Mouse (Mus musculus) CD4-positive, CD25-positive, alpha-beta regulatory T cell, adult 2 months (primary cell): Measurements from ENCODE around the gene Ikzf1.

Source experiments
- DNase-seq: peaks from one replicate; pipeline ENCODE4 v3.0.0-alpha.2; 2012; ENCODE audit warnings: low read depth, low spot score

Ikzf1 gene

DNA sequence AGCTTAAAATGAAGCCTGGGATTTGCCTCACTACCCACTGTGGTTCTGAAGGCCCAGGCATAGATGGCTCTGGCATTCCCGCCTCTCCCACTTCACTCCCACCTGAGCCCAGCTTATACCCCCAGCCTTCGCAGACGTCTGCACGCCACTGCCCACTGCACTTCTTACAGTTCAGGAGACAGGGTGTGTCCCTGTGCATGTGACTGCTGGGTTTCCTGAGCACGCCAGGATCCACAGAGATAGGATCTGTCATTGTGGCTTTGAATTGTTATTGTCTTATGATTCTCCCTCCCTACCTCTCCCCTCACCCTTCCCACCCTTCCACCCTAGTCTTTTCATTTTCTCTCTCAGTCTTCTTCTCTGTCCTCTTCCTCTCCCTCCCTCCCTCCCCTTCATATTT, 34.9 kb downstream of the Ikzf1 start:
- peak; percentile 62 for DNase-seq

DNA sequence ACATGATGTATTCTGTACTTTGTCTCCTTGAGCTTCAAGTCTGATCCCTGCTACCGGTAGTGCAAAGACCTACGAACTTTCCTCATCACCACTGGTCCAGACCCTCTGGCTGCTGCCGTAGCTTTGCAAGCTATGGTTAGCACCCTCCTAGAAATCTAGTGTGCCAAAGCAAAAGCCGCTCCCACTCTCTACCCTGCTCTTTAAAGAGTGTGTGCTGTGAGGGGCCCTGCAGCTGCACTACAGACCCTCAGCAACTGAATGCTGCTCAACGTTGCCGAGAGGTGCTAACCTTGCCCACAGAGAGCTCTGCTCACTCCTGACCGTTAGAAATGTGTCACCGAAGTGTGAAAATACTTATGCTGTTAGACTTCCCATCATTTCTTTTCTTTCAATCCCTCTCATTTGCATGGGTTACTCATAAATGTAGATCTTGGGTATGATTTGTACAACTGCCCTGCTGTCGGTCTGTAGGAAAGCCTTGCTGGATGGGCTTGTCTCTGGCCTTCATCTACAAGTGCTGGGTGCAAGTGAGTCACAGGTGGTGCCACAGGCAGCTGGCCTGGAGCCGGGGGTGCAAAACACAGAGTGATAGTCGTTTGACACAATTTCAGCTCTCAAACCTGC, 40.6 kb downstream of the Ikzf1 start:
- peak; percentile 54 for DNase-seq

DNA sequence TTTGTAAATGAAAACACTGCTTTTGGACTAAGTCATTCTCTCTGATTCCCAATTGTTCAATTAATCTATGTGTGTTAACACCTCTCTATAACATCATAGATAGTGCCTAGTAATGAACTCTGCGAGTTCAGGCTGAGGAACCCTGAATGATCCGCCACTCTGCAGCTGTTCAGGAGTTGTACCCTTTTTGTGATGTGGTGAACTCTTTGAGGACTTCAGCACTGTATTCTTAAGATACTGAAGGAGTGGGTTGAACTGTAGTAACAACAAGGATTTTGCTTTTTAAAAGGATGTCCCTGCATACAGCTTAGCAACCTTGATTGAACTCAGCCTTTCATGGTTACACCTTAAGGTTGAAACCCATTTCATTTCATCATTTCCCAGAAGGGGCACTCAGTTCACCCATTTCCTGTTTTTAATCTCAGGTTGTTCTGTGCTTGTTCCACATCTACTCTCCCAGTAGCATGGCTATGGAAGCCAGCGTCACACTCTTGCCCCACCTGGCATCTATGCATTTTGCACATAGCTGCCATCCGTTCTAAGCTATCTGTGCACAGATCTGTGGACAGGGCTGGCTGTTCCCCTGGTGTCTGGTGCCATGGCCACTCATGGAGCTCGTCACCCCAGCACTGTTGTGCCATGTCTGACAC, 41.2 kb downstream of the Ikzf1 start:
- DNase-seq: peak; percentile 80

DNA sequence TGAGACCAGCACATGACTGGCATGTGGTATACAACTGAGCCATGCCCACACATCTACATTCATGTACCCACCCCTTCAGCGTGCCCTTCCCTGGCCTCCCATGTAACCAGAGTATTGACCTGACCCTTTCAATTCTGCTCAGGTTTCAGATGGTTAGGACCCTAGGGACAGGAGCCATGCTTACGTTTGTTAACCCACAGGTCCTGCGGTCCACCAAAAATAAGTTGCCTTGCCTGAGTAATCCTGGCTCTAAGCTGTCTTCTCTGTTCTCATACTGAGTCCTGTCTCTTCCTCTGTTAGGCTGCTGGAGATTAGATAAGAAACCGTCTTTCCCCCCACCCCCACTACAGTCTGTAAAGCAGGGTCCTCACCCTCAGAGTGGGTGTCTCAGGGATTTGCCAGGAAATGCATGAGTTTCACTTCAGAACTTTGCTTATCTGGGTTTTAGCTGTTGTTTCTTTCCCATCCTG, 42.0 kb downstream of the Ikzf1 start:
- DNase-seq: peak; percentile 38

DNA sequence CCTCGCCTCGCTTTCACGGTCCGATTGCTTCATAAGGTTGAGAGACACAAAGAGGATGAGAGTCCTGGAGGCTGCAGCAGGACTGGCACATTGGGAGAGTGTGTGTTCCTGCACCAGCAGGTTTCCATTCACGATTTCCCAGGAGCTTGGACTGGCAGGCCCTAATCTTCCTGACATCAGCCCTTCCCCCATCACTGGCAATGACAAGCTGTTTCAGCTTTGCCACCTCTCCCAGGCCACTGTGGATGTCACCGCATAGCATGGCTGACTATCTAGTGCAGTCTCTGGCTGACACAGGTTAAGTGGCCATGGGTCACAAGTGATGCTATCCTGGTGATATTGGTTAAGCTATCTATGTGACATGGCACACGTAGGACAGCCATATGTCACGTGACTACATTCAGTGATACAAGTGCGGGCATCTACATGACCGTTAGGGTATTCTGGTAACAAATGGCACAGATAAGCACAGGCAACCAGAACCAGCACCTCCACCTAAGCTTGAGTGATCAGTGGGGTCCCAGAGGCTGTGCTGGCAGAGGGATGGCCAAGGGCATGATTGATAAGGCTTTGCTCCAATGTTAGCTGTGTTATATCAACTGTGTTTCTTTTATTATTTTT, 43.2 kb downstream of the Ikzf1 start:
- no peak for DNase-seq

DNA sequence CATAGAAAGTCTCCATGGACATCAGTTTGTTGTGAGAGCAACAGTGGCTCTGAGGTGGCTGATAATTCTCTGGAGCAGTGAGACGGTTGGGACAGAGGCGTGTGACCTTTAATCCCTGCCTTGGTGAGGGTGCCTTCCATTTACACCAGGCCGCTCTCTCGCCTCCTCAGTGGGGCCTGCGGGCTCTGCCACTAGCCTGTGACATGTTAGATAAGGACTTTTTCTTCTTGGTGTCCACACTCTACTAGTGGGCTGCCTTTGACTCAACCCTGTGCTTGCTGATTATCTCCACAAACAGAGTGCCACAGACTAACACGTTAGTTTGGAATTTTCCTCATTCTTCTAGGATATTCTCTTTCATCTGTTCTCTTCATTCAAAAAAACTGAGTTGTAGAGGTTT, 44.4 kb downstream of the Ikzf1 start:
- DNase-seq: no peak

DNA sequence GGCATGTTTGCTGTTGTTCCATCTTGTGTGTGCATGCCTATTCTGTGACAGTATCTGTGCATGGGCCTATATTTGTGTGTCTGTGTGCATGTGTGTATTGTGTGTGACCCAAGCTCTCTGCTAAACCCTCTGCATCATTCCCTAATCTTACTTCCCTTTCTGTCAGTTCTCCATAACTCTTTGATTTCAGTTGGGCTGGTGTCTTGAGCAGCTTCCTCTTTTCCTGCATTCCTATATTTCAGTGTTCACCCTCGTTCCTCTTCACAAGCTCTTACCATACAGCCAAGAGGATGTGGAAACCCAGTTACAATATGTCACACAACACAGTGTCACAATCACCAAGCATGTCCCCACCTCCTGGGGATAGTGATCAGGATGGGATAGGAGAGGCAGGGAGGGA, 45.3 kb downstream of the Ikzf1 start:
- DNase-seq: no peak

DNA sequence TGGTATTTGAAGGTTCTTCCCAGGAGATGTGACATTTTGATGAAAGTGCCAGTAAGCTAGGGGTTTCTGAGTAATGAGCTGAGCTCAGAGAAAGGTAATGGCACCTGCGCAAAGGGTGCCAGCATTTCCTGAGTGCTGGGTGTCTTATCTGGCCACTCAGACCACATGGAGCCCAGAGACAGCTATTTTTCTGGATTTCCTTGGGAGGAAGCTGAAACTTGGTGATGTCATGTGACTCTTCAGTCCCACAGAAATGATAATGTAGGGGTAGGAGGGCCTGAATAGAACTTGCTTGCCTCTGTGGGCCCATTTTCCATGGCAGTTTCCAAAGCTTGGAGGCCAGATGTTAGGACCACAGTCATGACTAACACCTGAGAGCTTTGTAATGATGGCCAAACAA, 46.9 kb downstream of the Ikzf1 start:
- no peak for DNase-seq

DNA sequence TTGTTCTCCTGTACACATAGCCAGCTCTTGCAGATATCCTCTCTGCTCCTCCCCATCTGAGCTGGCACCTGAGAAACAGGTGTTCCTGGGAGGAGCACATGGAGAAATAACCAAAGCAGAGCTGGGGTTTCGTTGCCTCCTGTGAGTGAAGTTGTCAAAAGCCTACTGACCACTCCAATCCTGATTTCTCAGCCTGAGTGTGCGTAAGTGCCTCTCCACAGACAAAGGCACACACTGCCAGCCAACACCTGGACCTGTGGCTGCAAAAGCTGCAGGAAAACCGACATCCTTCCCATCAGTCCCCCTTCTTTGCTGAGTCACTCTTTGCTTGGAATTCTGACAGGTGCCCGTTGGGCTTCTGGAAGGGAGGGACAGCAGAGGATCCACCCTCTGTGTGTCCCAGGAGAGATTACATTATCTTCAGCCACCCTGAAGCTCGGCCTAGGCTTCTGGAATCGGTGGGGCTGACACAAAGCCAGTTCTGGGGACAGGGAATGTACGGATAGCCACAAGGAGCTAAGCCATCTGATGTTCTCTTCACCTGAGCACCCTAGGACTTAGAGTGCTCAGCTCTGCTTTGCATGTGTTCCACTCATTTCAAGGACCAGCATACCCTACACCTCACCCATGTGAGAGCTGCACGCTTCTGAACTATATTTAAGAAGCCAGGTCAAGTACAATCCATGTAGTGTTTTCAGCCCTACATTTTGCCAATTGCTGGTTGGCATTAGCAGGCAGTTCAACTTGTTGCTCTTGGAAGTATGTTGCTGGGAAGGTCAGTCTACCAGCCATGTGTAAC, 48.4 kb downstream of the Ikzf1 start:
- no peak for DNase-seq

DNA sequence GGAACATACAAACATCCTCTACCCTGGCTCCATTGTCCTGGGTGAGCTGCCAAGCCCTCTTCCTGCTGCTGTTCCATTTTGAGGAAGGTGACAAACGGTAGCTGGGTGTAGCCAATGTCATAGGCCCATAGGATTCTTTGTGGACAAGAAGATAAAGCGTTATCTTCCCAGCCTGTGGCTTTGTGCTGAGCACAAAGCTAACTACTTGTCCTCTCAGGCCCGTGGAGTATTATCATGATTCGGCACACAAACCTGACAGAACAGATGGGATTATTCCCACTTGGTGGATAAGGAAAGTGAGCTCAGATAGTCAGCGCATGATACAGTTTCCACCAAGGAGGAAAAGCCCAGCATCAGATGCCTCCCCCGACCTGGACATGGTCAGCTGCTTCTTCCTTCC, 50.4 kb downstream of the Ikzf1 start:
- no peak for DNase-seq

DNA sequence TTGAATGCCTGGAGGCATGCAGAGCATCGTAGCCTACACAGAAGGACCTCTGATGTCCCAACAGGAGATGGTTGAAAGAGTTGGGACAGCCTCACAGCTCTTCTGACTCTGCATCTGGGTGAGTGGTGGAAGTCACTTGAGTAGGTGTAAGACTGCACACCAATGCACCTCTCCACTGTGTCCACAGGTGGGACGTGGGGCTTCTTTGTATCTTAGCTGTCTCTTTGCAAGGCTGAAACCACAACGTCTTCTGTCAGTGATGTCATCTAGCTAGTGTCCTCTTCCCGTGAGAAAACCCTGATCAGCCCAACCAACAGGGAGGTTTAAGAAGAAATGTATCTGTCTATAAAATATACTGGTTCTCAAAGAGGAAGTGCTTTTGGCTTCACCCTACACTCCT, 52.1 kb downstream of the Ikzf1 start:
- DNase-seq: peak; percentile 64

DNA sequence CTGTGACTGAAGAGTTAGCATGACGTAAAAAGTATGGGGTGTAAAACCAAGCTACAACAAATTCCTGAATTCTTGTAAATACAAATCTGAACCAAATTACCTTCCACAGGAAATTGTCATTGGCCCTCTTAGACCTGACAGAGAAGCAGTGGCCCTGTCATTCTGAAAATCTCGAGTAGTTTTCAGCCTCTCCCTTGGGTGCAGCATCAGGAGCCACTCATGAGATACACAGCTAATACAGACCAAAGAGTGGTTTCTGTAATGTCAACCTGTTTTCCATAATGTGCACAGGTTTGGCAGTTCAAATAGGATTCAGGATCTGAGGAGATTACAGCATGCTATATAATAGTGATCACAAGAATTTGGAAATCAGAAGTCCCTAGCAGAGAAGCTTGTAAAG, 52.8 kb downstream of the Ikzf1 start:
- no peak for DNase-seq

DNA sequence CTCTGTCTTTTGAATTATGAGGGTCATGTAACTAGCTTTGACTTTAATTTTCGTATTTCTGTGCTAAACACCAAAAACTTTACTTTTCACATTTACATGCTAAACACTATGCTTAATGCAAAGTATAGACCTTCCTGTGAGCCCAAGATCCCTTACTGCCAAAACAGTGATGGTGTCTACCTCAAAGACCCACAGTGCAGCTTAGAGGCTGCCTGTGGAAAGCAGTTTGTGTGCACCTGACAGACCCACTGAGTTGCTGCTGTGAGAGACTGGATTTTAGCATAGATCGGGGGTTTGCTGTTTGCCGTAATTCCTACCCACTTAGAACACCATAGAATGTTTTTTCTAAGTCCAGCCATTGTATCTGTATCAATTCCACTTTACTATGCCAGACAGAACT, 54.3 kb downstream of the Ikzf1 start:
- no peak for DNase-seq

DNA sequence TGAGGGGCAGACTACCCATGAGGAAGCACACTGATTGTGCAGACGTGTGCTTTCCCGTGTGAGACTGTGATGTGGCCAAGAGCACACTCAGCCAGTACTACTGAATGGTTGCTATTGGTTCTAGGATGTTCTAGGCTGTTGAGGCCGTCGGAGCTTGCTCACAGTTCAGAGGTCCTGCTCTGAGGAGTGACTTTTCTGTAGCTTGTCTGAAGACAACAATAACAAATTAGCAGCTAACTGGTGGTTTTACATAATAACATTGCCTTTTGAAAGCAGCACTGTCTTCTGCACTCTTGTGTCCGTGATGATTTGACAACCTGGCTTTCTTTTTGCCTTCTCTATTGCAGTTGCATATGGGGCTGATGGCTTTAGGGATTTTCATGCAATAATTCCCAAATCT, 55.8 kb downstream of the Ikzf1 start:
- peak; percentile 52 for DNase-seq

DNA sequence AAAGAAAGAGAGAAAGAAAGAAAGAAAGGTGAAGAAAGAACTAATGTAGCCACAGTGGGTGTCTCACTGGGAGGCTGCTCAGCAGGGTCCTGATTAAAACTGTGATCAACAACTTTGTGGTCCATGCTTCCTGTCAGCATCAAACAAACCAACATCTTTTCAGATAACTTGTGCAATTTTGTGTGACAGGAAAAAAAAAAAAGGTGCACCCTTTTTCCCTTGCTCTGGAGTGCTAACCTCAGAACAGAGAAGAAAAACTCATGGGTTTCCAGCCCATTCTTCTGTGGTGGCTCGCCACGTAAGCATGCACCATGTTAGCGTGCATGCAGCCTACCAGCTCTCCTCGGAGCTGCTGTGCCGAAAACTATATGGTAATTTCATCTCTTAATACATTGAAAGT, 56.8 kb downstream of the Ikzf1 start:
- peak; percentile 64 for DNase-seq

DNA sequence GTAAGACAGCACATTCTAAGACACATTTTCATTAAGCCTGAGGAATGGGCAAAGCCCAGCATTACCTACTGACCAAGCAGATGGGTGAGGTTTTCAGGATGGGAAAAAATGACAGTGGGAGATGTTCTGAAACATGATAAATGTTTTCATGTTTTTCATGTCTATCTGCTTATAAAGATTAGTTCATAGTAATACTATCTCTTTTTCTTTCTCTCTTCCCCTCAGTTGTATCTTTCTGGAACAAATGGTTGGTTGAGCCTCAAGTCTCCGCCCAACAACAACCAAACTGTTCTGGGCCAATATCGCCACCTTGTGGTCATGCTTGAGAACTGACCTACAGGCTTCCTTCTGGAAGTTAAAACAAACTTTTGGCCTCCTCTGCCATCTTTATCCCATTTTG, 57.8 kb downstream of the Ikzf1 start:
- DNase-seq: peak; percentile 91

DNA sequence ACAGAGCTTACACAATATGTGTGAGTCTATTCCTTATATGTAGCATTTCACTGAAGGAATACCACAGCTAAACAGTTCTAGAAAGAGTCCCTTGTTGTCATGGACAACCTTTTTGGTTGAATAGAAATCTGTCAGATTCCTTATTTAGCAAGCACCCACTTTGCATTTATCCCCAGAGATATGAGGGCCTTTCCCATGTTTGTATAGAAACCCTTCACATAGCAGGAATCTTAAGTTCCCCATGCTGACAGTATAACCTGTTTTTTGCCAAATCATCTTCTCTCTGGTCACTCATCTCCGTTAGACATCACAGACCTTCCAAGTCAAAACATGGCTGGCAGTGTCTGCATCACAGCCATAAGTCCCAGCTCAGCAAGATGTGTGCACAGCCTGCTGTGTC, 59.4 kb downstream of the Ikzf1 start:
- DNase-seq: no peak

DNA sequence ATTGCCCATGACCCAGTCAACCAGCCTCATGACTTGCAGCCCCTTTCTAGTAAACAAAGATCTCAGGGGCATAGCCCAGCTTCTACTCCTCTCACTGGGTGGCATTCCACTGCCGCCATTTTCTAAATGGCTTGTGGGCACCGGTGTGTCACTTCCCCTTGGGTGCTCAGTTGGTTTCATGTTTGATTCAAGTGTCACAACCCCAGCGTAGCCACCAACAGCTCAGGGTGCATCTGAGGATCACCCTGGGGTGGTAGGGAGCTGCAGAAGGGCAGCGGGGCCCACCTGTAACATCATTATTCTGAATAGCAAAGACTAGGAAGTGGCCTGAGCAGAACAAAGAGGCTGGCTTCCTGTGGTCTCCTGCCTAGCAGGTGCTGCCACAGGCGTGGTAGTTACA, 66.3 kb downstream of the Ikzf1 start:
- no peak for DNase-seq

DNA sequence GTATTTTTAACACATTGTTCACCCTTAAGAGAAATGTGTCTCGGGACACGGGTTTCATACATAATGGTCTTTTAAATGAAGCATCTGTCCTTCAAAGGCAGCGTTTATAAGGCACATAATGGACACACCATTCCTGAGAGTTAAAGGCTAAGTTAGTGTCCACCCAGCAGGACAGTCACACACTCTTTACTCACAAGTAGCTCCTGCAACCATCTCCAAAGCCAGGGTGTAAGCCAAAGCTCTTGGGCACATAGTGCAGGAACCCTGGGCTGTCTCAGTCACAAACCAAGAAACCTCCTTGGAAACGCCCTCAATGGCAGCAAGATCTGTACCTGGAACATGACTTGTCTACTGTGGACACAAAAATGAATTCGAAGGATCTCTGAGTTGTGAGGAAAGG, 68.1 kb downstream of the Ikzf1 start:
- DNase-seq: no peak

DNA sequence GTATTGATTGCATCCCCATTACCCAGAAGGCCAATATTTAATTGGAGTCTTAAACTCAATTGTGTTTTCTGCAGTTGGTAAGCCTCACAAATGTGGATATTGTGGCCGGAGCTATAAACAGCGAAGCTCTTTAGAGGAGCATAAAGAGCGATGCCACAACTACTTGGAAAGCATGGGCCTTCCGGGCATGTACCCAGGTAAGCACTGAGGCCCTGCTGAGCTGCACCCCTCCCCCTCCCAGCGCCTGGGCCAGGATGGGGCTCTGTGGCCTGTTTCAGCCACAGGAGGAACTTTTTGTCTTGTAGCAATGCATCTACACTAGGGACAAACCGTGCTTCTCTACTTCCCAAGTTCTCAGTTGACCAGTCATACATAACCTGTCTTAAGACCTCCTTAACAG, 73.3 kb downstream of the Ikzf1 start:
- no peak for DNase-seq

DNA sequence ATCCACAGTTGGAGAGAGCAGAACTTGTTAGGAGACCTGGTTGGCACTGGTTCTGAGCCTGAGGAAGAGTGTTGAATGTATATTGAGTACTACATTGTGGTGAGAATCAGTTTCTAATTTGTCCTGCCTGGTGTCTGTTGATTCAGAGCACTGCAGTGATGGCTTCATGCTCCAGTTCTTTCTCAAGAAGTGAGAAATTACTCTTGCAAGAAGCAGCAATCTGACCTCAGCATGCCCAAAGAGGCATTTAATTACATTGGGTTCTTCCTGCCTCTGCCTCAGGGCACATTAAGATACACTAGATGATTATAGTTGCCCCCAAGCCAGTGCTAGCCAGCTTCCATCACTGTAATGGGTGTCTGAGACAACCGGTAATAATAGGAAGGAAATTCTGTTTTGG, 74.1 kb downstream of the Ikzf1 start:
- no peak for DNase-seq

DNA sequence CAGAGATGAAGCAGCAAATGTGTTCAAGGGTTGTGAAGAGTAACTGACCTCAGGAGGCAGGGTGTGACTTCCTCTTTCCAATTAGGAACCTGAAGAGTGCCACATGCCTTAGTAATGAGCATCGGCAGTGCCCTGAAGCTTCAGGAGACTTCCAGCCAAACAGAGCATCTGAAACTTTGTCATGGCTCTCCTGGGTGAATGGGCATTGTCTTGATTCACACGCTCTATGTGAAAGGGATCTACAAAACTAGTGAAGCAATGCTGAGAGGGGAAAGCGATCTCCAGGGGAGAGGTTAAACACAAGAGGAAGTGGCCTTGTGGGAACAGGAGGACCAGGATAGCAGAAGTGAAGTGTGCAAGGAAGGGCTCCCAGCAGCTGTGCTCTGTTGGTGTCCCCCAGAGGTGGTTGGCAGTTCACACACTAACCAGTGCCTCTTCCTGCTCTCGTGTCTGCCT, 78.4 kb downstream of the Ikzf1 start:
- DNase-seq: peak; percentile 30
